Mouse (Mus musculus) intestine, embryonic 16.5 days (tissue): ENCODE data around the gene Smok3c. TPM values are rescaled to one million over a fixed set of nuclear protein-coding genes. Genes with fewer than 3 reads are reported as not detected.
"Not testable (repeated sequence)": the region's sequence is repeated elsewhere in the genome, so short reads cannot be mapped to it uniquely, and the experiment has no call there.

ENCODE experiments used
- ATAC-seq: fragments of 200-750 bp; cut with Nextera tagmentation; 2 replicates; pipeline ENCODE4 v1.8.0; 2017; ENCODE audit warnings: moderate TSS enrichment, moderate library complexity
- H3K27ac ChIP-seq: fragments of 300-500 bp; sonication (generic); 2 replicates; pipeline ENCODE4 v1.5.1; 2014; ENCODE audit warnings: mild to moderate bottlenecking, low read length
- H3K27me3 ChIP-seq: fragments of 300-500 bp; sonication (generic); replicated peaks from 2 replicates; pipeline ENCODE4 v1.6.1; 2014; ENCODE audit warnings: low read length, control low read depth, mixed read lengths; ENCODE audit not compliant: control insufficient read depth, insufficient read depth
- H3K36me3 ChIP-seq: fragments of 300-500 bp; sonication (generic); 2 replicates; pipeline ENCODE4 v1.6.1; 2014; ENCODE audit warnings: low read length, control low read depth; ENCODE audit not compliant: control insufficient read depth, insufficient read depth
- H3K4me1 ChIP-seq: fragments of 300-500 bp; sonication (generic); 2 replicates; pipeline ENCODE4 v1.6.1; 2014; ENCODE audit warnings: low read length, control low read depth, mixed read lengths; ENCODE audit not compliant: control insufficient read depth, insufficient read depth
- H3K4me2 ChIP-seq: fragments of 300-500 bp; sonication (generic); 2 replicates; pipeline ENCODE4 v1.6.1; 2014; ENCODE audit warnings: low read depth, low read length, control low read depth
- H3K4me3 ChIP-seq: fragments of 300-500 bp; sonication (generic); 2 replicates; pipeline ENCODE4 v1.5.1; 2014; ENCODE audit warnings: mild to moderate bottlenecking, low read length
- H3K9ac ChIP-seq: fragments of 300-500 bp; sonication (generic); 2 replicates; pipeline ENCODE4 v1.6.1; 2014; ENCODE audit warnings: low read depth, low read length
- H3K9me3 ChIP-seq: fragments of 300-500 bp; sonication (generic); 2 replicates; pipeline ENCODE4 v1.6.1; 2016; ENCODE audit warnings: low read length, control low read depth; ENCODE audit not compliant: control insufficient read depth
- WGBS: fragments of 180-500 bp; shearing (Covaris S2); extraction: QIAGEN DNeasy Blood & Tissue Kit; methylation state at CpG from one replicate; pipeline ENCODE4 v1.1.7; 2014; 5-methylcytosine and 5-hydroxymethylcytosine counted together
- polyA plus RNA-seq: library from polyadenylated mRNA; unstranded; fragments of >200 nt; fragmentation: Nextera tagmentation; extraction: Ambion mirVana; gene quantifications from 2 replicates; pipeline ENCODE4 v1.2.1, GENCODE M21; 2015

Smok3c gene
- polyA plus RNA-seq, 1 experiment from 2014 or later = not detected

- Histone ChIP-seq H3K27me3 (no peaks in the 10 kb centered on the region), H3K36me3 (peaks cover 3% of the 10 kb centered on the region), H3K9me3 (no peaks in the 10 kb centered on the region), H3K4me3 (peak overlapping the region; percentile 23), H3K4me1 (peaks cover 9% of the 10 kb centered on the region; the same call in 1 of the 2 replicates), H3K27ac (peak overlapping the region; percentile 75), H3K9ac (peak overlapping the region; percentile 44), H3K4me2 (peak overlapping the region; percentile 47)
- peak; percentile 86 for ATAC-seq
- 64% methylated on average over 6 of the region's 6 CpGs for WGBS
Observed at GRCm38 (mm10) chr5:138089108-138089551, 36.1 kb downstream of the Smok3c start.

- ATAC-seq = no peak
- peaks cover 9% of the 10 kb centered on the region for H3K36me3 ChIP-seq
- no peak overlapping the region for H3K4me2 ChIP-seq
- H3K27ac ChIP-seq = no peak overlapping the region
- no peak overlapping the region for H3K4me3 ChIP-seq
- H3K9ac ChIP-seq = no peak overlapping the region
- WGBS = 74% methylated on average over 3 of the region's 3 CpGs
- H3K4me1 ChIP-seq = peaks cover 9% of the 10 kb centered on the region; the same call in 1 of the 2 replicates
- no peaks in the 10 kb centered on the region for H3K27me3 ChIP-seq
- no peaks in the 10 kb centered on the region for H3K9me3 ChIP-seq
Observed at GRCm38 (mm10) chr5:138090271-138090670, 37.3 kb downstream of the Smok3c start.

- Histone ChIP-seq H3K27ac (no peak overlapping the region), H3K36me3 (peaks cover 9% of the 10 kb centered on the region), H3K9ac (no peak overlapping the region), H3K9me3 (no peaks in the 10 kb centered on the region), H3K4me1 (peaks cover 9% of the 10 kb centered on the region; the same call in 1 of the 2 replicates), H3K4me2 (no peak overlapping the region), H3K4me3 (no peak overlapping the region), H3K27me3 (no peaks in the 10 kb centered on the region)
- ATAC-seq = no peak
- WGBS = 91% methylated on average over 5 of the region's 5 CpGs
Observed at GRCm38 (mm10) chr5:138090737-138091136, 37.7 kb downstream of the Smok3c start.

GRCm38 (mm10) chr5:138092771-138093170 is 39.8 kb downstream of the Smok3c start:
- no peak for ATAC-seq
- peaks cover 7% of the 10 kb centered on the region; the same call in 1 of the 2 replicates for H3K4me1 ChIP-seq
- no peak overlapping the region for H3K4me2 ChIP-seq
- no peaks in the 10 kb centered on the region for H3K27me3 ChIP-seq
- H3K4me3 ChIP-seq = no peak overlapping the region
- H3K27ac ChIP-seq = no peak overlapping the region
- peaks cover 16% of the 10 kb centered on the region for H3K36me3 ChIP-seq
- no peak overlapping the region for H3K9ac ChIP-seq
- WGBS = 90% methylated on average over 4 of the region's 4 CpGs
- H3K9me3 ChIP-seq = no peaks in the 10 kb centered on the region

- Histone ChIP-seq H3K9me3 (no peaks in the 10 kb centered on the region), H3K27me3 (no peaks in the 10 kb centered on the region), H3K9ac (no peak overlapping the region), H3K36me3 (peaks cover 29% of the 10 kb centered on the region), H3K27ac (no peak overlapping the region), H3K4me3 (no peak overlapping the region), H3K4me2 (no peak overlapping the region), H3K4me1 (no peaks in the 10 kb centered on the region)
- WGBS = 92% methylated on average over 6 of the region's 6 CpGs
- ATAC-seq = no peak
Observed at GRCm38 (mm10) chr5:138094474-138094873, 41.5 kb downstream of the Smok3c start.

GRCm38 (mm10) chr5:138104976-138105375 is 52.0 kb downstream of the Smok3c start:
- no peaks in the 10 kb centered on the region for H3K4me1 ChIP-seq
- no peak overlapping the region for H3K4me3 ChIP-seq
- H3K27me3 ChIP-seq = no peaks in the 10 kb centered on the region
- peaks cover 15% of the 10 kb centered on the region; the same call in 1 of the 2 replicates for H3K36me3 ChIP-seq
- ATAC-seq = peak; percentile 80
- no peak overlapping the region for H3K9ac ChIP-seq
- no peaks in the 10 kb centered on the region for H3K9me3 ChIP-seq
- H3K27ac ChIP-seq = no peak overlapping the region
- peak overlapping the region; percentile 7; the same call in 1 of the 2 replicates for H3K4me2 ChIP-seq
- 58% methylated on average over 2 of the region's 2 CpGs for WGBS

GRCm38 (mm10) chr5:138107130-138107529 is 54.1 kb downstream of the Smok3c start:
- Histone ChIP-seq H3K4me2 (no peak overlapping the region), H3K9ac (no peak overlapping the region), H3K4me1 (no peaks in the 10 kb centered on the region), H3K27me3 (no peaks in the 10 kb centered on the region), H3K27ac (no peak overlapping the region), H3K4me3 (no peak overlapping the region), H3K9me3 (no peaks in the 10 kb centered on the region), H3K36me3 (no peaks in the 10 kb centered on the region)
- ATAC-seq = no peak
- WGBS = 56% methylated on average over 3 of the region's 3 CpGs

- ATAC-seq, H3K9ac ChIP-seq, H3K4me2 ChIP-seq, H3K27me3 ChIP-seq, H3K4me1 ChIP-seq, H3K36me3 ChIP-seq, H3K4me3 ChIP-seq, H3K27ac ChIP-seq, H3K9me3 ChIP-seq: not testable (repeated sequence)
- 56% methylated on average over 4 of the region's 4 CpGs for WGBS
Observed at GRCm38 (mm10) chr5:138109847-138110396, 56.9 kb downstream of the Smok3c start.
